Mouse (Mus musculus) midbrain, postnatal 0 days (tissue): ENCODE measurements around the gene Rps18. TPM values are rescaled to one million over a fixed set of nuclear protein-coding genes. Genes with fewer than 3 reads are reported as not detected.

Experiments used
- ATAC-seq: fragments of 200-750 bp; cut with Nextera tagmentation; 2 replicates; pipeline ENCODE4 v1.8.0; 2017; ENCODE audit warnings: moderate number of reproducible peaks, mild to moderate bottlenecking, moderate TSS enrichment, moderate library complexity; ENCODE audit not compliant: low FRiP score
- DNase-seq: peaks from one replicate; pipeline ENCODE4 v3.0.0-alpha.2; 2015; ENCODE audit warnings: low spot score
- H3K27ac ChIP-seq: fragments of 300-500 bp; sonication (generic); 2 replicates; pipeline ENCODE4 v1.5.1; 2014; ENCODE audit warnings: low read depth, mild to moderate bottlenecking, low read length, mixed read lengths
- H3K27me3 ChIP-seq: fragments of 300-500 bp; sonication (generic); 2 replicates; pipeline ENCODE4 v1.6.1; 2014; ENCODE audit warnings: low read length, control low read depth, mixed read lengths; ENCODE audit not compliant: insufficient read depth
- H3K36me3 ChIP-seq: fragments of 300-500 bp; sonication (generic); 2 replicates; pipeline ENCODE4 v1.6.1; 2014; ENCODE audit warnings: low read length, control low read depth, mixed read lengths; ENCODE audit not compliant: insufficient read depth
- H3K4me1 ChIP-seq: fragments of 300-500 bp; sonication (generic); 2 replicates; pipeline ENCODE4 v1.6.1; 2014; ENCODE audit warnings: mild to moderate bottlenecking, control low read depth, antibody characterized with exemption, low read length, mixed read lengths; ENCODE audit not compliant: insufficient read depth
- H3K4me2 ChIP-seq: fragments of 300-500 bp; sonication (generic); 2 replicates; pipeline ENCODE4 v1.6.1; 2014; ENCODE audit warnings: low read depth, mild to moderate bottlenecking, low read length, mixed read lengths; ENCODE audit not compliant: poor library complexity, severe bottlenecking
- H3K4me3 ChIP-seq: fragments of 300-500 bp; sonication (generic); 2 replicates; pipeline ENCODE4 v1.5.1; 2014; ENCODE audit warnings: low read depth, mild to moderate bottlenecking, low read length, moderate library complexity
- H3K9ac ChIP-seq: fragments of 300-500 bp; sonication (generic); replicated peaks from 2 replicates; pipeline ENCODE4 v1.6.1; 2014; ENCODE audit warnings: mild to moderate bottlenecking, low read length, moderate library complexity, mixed read lengths; ENCODE audit not compliant: poor library complexity, severe bottlenecking
- H3K9me3 ChIP-seq: fragments of 300-500 bp; sonication (generic); 2 replicates; pipeline ENCODE4 v1.6.1; 2016; ENCODE audit warnings: low read length, control low read depth
- CTCF ChIP-seq: IDR thresholded peaks from 2 replicates; pipeline ENCODE4 v1.5.1; 2016; ENCODE audit warnings: antibody characterized with exemption, mild to moderate bottlenecking
- WGBS: fragments of 180-500 bp; shearing (Covaris S2); extraction: QIAGEN DNeasy Blood & Tissue Kit; methylation state at CpG from one replicate; pipeline ENCODE4 v1.1.7; 2014; 5-methylcytosine and 5-hydroxymethylcytosine counted together
- polyA plus RNA-seq: library from polyadenylated mRNA; unstranded; fragments of >200 nt; fragmentation: Nextera tagmentation; extraction: Ambion mirVana; gene quantifications from 2 replicates; pipeline ENCODE4 v1.2.1, GENCODE M21; 2015
- total RNA-seq: library from RNA; depleted of rRNA; stranded (reverse); fragments of >200 nt; gene quantifications from 2 replicates; pipeline ENCODE4 v1.2.3, GENCODE M21; 2014

Gene Rps18
- total and polyA plus RNA-seq, 2 experiments from 2014 or later: 742 to 751 TPM

- Histone ChIP-seq H3K9me3 (no peaks in the 10 kb centered on the region), H3K36me3 (peaks cover 20% of the 10 kb centered on the region), H3K9ac (no peak overlapping the region), H3K4me3 (no peak overlapping the region), H3K4me2 (no peak overlapping the region), H3K4me1 (peaks cover 11% of the 10 kb centered on the region), H3K27me3 (no peaks in the 10 kb centered on the region), H3K27ac (no peak overlapping the region)
- DNase-seq (no peak), ATAC-seq (no peak)
- WGBS: 91% methylated on average over 21 of the region's 21 CpGs
- TF ChIP-seq CTCF: no peak
These were observed 20.3 kb downstream of the Rps18 start for GRCm38 (mm10) chr17:33935422-33936055.

- no peak for DNase-seq
- no peak for ATAC-seq
- WGBS: 95% methylated on average over 15 of the region's 15 CpGs
These were observed 22.8 kb downstream of the Rps18 start for GRCm38 (mm10) chr17:33932970-33933369.

GRCm38 (mm10) chr17:33932448-33932847, 23.4 kb downstream of the Rps18 start:
- no peaks in the 10 kb centered on the region for H3K9me3 ChIP-seq
- H3K4me2 ChIP-seq: no peak overlapping the region
- no peaks in the 10 kb centered on the region for H3K27me3 ChIP-seq
- ATAC-seq (no peak), DNase-seq (no peak)
- TF ChIP-seq CTCF: no peak
- H3K9ac ChIP-seq: no peak overlapping the region
- WGBS: 88% methylated on average over 14 of the region's 14 CpGs
- no peak overlapping the region for H3K4me3 ChIP-seq
- H3K36me3 ChIP-seq: peaks cover 20% of the 10 kb centered on the region
- H3K4me1 ChIP-seq: 0 out of 2 replicates have a peak, but pooled peaks cover 5% of the 10 kb centered on the region
- H3K27ac ChIP-seq: no peak overlapping the region

More at GRCm38 (mm10) chr17:33932970-33933369, 22.8 kb downstream of the Rps18 start:
- TF ChIP-seq CTCF: no peak
- Histone ChIP-seq H3K4me1 (0 out of 2 replicates have a peak, but pooled peaks cover 5% of the 10 kb centered on the region), H3K4me3 (no peak overlapping the region), H3K36me3 (peaks cover 20% of the 10 kb centered on the region), H3K9me3 (no peaks in the 10 kb centered on the region), H3K9ac (no peak overlapping the region), H3K4me2 (no peak overlapping the region), H3K27ac (no peak overlapping the region), H3K27me3 (no peaks in the 10 kb centered on the region)

- H3K9me3 ChIP-seq: no peaks in the 10 kb centered on the region
- no peak overlapping the region for H3K9ac ChIP-seq
- H3K27me3 ChIP-seq: no peaks in the 10 kb centered on the region
- H3K4me2 ChIP-seq: no peak overlapping the region
- peaks cover 15% of the 10 kb centered on the region for H3K36me3 ChIP-seq
- no peak for TF ChIP-seq CTCF
- no peak for DNase-seq
- H3K4me1 ChIP-seq: 0 out of 2 replicates have a peak, but pooled peaks cover 5% of the 10 kb centered on the region
- ATAC-seq: no peak
- H3K27ac ChIP-seq: no peak overlapping the region
- WGBS: 92% methylated on average over 11 of the region's 11 CpGs
- no peak overlapping the region for H3K4me3 ChIP-seq
These were observed 23.9 kb downstream of the Rps18 start for GRCm38 (mm10) chr17:33931947-33932346.

GRCm38 (mm10) chr17:33931159-33931866, 24.5 kb downstream of the Rps18 start:
- peak overlapping the region; percentile 85 for H3K9ac ChIP-seq
- no peak for TF ChIP-seq CTCF
- peak overlapping the region; percentile 89 for H3K4me3 ChIP-seq
- 38% methylated on average over 18 of the region's 18 CpGs for WGBS
- 0 out of 2 replicates have a peak, but pooled peaks cover 5% of the 10 kb centered on the region for H3K4me1 ChIP-seq
- no peak overlapping the region for H3K27ac ChIP-seq
- DNase-seq: no peak
- no peak for ATAC-seq
- no peaks in the 10 kb centered on the region for H3K27me3 ChIP-seq
- peaks cover 13% of the 10 kb centered on the region for H3K36me3 ChIP-seq
- peak overlapping the region; percentile 99 for H3K4me2 ChIP-seq
- H3K9me3 ChIP-seq: no peaks in the 10 kb centered on the region
